Mouse (Mus musculus) gastrocnemius, postnatal 25 days (tissue): Measurements from ENCODE around the gene Zfp763. TPM values are rescaled to one million over a fixed set of nuclear protein-coding genes. Genes with fewer than 3 reads are reported as not detected.
"Not testable (repeated sequence)": the region's sequence is repeated elsewhere in the genome, so short reads cannot be mapped to it uniquely, and the experiment has no call there.

Experiments
- DNase-seq: peaks from one replicate; pipeline ENCODE4 v3.0.0; 2022
- long read RNA-seq, 2 experiments: library from polyadenylated mRNA; stranded (forward); transcript quantifications; one replicate each; pipeline ENCODE4 v2.0.0; 2021
- total RNA-seq, 2 experiments: library from RNA; stranded (reverse); gene quantifications; 1 replicate in 1 of 2; 2 replicates in 1 of 2; pipeline ENCODE4 v1.2.3; 2021

Zfp763 gene
- total RNA-seq = 1 to 10 TPM; 1.7 to 2.8 TPM
- long read RNA-seq, experiment 1, partial matches to known transcripts = 0 of 1 reads
- long read RNA-seq, experiment 1, other reads (novel, unspliced or antisense) = 1 of 1 reads
- long read RNA-seq, experiment 2 = 0 reads

DNA sequence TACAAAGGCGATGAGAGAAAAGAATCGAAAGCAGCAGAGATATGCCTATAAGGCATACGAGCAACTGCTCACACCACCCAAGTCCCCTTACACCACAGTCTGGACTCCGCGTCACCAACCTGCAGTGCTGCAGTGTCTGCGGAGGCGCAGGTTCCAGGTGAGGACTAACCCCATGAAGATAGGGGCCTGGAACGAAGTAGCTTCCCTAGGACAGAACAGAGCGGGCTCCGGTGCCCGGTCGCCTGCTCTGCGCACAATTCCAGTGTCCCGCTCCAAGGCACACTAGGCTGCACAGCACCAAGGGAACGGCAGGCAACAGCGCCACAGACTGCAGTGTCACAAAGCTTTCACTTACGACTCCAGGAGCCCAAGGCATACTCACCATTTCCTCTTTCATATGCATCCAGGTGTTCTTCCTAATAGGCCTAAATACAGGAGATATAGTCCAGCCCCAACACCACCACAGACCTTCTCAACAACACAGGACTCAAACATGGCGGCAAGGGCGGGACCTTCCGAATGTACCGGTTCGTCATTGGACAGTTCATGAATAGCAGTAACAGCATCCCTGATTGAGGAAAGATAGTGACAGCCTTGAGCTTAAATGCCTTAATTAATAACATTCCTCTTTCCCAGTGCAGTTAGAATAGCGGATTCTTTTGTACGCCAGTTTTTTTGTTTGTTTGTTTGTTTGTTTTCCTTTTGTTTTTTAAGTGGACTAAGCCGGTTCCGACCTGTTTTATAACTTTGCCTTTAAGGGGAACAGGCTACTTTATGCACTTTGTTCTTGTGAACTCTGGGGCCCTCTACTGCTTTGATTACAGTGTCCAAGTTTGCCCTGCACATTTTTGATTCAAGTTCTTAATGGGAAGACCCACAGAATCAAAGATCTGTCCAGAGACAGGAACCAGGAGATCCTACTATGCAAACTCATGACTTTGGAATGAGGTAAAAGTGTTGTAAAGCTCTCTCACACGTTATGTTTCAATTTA is at the start of gene Zfp763:
Gene Zfp763 (minus strand): TSS at position 503 of the 992 bp plus-strand sequence.
- DNase-seq = peak; percentile 65

DNA sequence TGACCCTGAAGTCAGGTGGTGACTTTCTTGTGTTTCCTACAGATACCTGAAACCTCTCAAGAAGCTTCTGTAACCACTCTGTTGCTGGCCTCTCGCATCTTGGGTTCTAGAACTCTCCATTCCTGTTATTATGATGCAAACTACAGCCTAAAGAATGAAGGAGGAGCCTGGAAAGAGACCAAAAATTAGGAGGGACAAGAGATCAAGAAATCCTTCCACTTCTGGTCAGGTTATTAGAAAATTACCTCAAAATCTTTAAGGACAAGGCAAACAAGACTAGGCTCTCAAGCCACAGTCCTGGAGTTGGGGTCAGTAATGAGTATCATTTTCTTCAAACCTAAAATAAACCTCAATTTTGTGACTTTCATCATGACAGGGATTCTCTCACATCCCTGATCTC is 34.8 kb upstream of the Zfp763 start, which contains the start of gene 4921501E09Rik:
Gene 4921501E09Rik (minus strand): TSS at position 101 of the 400 bp plus-strand sequence.
- DNase-seq = no peak

DNA sequence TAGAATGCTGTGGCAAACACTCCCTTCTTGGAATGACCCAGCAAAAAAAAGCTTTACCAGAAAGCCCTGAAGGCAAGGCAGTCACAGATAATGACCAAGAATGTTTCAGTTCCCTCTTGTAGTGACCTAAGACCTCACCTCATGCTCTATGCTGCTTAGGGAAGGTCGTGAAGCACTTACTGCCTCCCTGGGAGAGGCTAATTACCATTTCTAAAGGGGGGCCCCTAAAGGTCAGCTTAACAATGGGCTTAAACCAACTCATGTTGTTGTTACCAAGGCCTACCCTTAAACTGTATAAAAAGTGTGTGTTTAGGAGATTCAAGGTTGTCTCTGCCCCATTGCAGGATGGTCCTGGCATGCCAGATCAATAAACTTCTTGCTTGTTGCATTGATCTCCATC is 29.8 kb upstream of the Zfp763 start:
- DNase-seq = no peak

DNA sequence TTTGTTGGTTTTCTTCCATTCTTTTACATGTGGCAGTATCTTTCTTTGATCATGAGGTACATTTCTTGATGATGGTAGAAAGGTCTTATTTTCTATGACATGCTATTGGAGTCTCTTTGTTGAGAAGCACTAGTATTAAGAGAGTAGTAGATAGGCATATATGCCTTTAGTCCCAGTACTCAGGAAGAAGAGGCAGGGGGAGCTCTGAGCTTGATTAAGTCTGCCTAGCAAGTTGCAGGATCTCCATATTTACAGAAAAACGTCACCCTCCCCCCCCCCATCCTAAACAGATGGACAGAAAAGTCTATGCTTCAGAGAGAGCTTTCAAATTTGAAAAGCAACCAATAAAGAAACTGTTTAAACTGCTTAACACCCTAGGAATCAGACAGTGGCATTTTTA is 25.6 kb upstream of the Zfp763 start:
- DNase-seq = no peak

DNA sequence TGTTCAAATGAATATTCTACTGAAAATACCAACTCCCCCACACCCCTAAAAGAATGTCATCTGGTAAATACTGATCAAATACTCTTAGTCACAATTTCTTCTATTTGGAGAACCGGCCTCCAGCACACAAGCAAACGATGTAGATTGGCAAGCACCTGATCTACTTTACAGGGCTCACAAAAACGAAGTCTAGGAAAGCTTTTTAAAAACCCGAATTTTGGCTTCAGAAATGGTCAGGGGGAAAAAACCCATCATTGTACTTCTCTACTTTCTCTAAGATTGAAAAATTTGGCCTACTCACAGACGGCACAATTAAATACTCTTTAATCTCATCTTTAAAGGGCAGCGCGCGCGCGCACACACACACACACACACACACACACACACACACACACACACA is 826 bp downstream of the Zfp763 start:
- no peak for DNase-seq

DNA sequence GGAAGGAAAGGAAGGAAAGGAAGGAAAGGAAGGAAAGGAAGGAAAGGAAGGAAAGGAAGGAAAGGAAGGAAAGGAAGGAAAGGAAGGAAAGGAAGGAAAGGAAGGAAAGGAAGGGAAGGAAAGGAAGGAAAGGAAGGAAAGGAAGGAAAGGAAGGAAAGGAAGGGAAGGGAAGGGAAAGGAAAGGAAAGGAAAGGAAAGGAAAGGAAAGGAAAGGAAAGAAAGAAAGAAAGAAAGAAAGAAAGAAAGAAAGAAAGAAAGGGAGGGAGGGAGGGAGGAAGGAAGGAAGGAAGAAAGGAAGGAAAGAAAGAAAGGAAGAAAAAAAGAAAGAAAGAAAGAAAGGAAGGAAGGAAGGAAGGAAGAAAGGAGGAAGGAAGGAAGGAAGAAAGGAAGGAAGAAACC is 12.8 kb downstream of the Zfp763 start:
- DNase-seq = not testable (repeated sequence)

DNA sequence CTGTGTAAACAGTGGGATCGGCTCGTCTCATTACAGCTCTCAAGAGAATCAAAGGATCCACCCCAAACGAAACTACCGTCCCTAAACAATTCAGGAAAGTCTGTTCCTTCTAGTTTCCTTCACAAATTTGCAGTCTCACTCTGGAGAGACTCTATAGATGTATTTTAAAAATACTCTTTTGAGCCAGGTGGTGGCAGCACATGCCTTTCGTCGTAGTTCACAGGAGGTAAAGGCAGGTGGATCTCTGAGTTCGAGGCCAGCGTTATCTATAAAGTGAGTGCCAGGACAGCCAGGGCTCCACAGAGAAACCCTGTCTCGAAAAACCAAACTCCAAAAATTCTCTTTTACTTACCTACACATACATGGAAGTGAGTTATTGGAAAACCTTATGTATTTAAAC is 24.9 kb downstream of the Zfp763 start:
- no peak for DNase-seq

DNA sequence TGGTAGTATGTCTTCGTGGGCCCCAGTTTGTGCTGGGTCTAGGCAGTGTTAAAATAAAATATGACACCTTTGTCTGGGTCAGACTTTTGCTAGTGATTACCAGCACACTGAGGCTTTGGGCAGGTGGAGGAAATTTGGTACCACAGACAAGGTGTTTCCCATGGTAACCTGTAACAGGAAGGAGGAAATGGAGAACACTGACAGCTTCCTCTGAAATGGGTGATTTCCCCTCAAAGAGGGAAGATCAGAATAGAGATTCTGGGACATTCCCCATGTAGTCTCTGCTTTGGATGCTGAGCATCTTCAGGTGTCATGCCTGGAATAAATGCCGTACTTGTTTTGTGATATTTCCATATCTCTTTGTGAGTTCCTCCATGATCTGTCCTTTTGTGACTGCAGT is 34.7 kb downstream of the Zfp763 start:
- no peak for DNase-seq

DNA sequence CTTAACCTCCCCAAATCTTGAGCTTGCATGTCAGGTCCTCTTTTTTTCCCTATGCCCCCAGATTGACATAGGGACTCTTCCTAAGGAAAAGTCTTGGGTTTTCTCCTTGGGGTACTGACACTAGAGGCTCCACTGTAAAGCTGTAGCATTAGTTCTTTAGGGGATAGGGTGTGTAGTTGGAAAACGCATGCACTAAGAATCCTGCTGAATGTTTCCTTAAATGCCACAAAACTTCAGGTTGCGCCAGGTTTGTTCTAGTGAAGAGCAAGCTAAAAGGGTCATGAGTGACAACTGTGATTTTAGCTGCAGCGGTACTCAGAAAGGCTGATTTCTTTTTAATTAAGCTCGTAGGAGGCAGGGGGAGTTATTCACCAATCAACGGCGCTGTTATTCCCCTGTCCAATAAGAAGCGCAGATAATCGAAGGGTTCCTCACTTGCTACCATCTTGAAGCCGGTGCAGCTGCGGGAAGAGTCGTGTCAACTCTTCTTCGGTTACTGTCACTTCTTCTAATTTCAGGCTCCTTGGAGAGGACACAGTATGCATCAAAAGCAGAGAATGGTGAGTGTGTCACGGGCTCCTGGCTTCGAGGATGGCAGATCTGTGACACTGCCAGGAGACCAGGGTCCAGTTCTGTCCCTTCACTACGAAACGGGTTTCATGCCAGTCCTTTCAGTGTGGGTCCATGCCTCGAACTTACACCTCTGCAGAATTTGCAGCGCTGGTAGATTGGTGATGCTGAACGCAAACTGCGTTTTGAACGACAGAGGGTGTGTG is 40.3 kb downstream of the Zfp763 start, which contains the start of gene Zfp952:
Gene Zfp952 (plus strand): TSS at position 431 of the 776 bp plus-strand sequence.
- peak; percentile 77 for DNase-seq

DNA sequence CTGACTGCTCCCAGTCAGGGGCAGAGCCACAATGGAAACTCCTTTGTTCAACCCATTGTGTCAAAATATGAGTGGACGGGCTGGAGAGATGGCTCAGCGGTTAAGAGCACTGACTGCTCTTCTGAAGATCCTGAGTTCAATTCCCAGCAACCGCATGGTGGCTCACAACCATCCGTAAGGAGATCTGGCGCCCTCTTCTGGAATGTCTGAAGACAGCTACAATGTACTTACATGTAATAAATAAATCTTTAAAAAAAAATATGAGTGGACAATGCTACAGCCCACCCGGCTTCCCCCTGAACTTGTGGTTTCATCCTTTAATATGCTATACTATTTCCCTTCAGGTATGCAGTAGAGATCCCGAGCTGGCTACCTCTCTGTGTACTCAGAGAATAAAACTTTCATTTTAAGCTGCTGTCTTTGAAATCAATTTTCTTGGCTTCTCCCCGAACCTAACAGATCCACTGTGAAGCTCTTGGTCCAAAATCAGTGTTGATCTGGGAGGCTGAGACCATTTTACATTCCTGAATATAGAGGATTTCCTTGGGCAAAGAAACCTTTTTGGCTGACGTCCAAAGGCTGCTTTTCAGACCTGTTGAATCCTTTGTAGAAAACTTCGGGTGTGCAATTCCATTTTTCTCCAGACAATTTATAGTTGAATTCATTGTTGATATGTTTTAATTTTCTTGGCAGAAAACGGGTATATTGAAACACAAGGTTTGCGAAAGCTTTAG is 41.1 kb downstream of the Zfp763 start:
- DNase-seq = no peak

DNA sequence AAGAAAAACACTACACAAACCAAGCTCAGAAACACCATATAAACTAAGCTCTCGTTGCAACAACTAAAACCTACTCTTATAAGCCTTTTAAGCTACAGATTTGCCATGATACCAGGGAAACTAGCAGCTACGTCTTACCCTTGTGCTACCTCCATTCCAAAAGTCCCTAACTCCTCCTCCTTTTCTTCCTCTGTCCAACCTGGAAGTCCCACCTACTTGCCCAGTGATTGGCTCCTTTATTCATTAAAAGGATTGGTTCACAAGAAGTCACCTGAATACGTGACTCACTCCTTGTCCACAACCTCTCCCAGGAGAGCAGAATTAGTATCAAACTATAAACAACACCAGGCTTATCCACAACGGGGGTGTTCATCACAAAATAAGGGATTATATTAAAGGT is 46.9 kb downstream of the Zfp763 start:
- no peak for DNase-seq

DNA sequence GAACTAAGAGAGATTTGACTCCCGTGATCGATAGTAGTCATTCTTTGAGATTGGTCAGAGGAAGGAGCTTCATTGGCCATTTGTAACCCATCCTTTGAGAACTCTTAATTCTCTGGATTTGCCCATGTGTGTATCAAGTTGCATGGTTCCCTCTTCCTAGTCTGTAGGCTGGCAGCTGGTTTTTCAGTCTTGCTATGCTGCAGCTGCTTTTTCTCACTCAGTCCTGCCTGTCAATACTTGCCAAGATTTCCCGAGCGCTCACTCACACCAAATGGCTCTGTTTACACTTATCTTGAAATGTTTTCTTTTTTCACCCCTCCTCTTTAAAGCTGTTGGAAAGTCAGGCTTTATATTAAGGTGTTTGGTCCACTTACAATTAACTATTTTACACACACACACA is 51.8 kb downstream of the Zfp763 start:
- no peak for DNase-seq

Other genes starting within 250 kb of the Zfp763 start
- gene Zfp871, start 245.1 kb downstream of the Zfp763 start, total RNA-seq = 10 to 100 TPM; 16.5 to 17.9 TPM
- under 1 TPM; 0.23 to 0.32 TPM for gene Zfp811, start 223.5 kb downstream of the Zfp763 start, total RNA-seq
- gene Zfp799, start 203.1 kb downstream of the Zfp763 start, total RNA-seq = 1 to 10 TPM; 5.3 to 5.4 TPM
- 1 to 10 TPM; 6.1 to 7.2 TPM for gene Zfp870, start 141.8 kb downstream of the Zfp763 start, total RNA-seq
- under 1 TPM; 0.18 to 0.29 TPM for gene Cyp4f14, start 116.1 kb downstream of the Zfp763 start, total RNA-seq
- 1 to 10 TPM; 7.8 to 8.2 TPM for gene Cyp4f13, start 86.0 kb downstream of the Zfp763 start, total RNA-seq
- gene Zfp472, start 67.6 kb downstream of the Zfp763 start, total RNA-seq = 1 to 10 TPM in 1 of 2 experiments, under 1 TPM in 1; 0.87 to 1.1 TPM
- gene Zfp952, start 40.3 kb downstream of the Zfp763 start, total RNA-seq = 1 to 10 TPM; 3.4 to 4.6 TPM
- not detected for gene 4921501E09Rik, start 34.7 kb upstream of the Zfp763 start, total RNA-seq
- 1 to 10 TPM; 3.2 to 3.9 TPM for gene Zfp563, start 55.9 kb upstream of the Zfp763 start, total RNA-seq
- gene Morc2b, start 106.3 kb upstream of the Zfp763 start, total RNA-seq = under 1 TPM; 0.16 to 0.41 TPM
- gene Olfr55, start 135.0 kb upstream of the Zfp763 start, total RNA-seq = not detected
- not detected for gene Olfr239, start 157.9 kb upstream of the Zfp763 start, total RNA-seq
- gene Olfr1564, start 188.3 kb upstream of the Zfp763 start, total RNA-seq = under 1 TPM; 0.18 to 0.19 TPM
- 1 to 10 TPM; 5.0 to 5.1 TPM for gene Zfp955a, start 221.7 kb upstream of the Zfp763 start, total RNA-seq
- not detected for gene Olfr63, start 231.3 kb upstream of the Zfp763 start, total RNA-seq